Mouse (Mus musculus): ENCODE results near the gene Rnf157.
A peak's percentile ranks its signal among the peaks of the same experiment; 100 is the strongest.

The Rnf157 gene

DNA sequence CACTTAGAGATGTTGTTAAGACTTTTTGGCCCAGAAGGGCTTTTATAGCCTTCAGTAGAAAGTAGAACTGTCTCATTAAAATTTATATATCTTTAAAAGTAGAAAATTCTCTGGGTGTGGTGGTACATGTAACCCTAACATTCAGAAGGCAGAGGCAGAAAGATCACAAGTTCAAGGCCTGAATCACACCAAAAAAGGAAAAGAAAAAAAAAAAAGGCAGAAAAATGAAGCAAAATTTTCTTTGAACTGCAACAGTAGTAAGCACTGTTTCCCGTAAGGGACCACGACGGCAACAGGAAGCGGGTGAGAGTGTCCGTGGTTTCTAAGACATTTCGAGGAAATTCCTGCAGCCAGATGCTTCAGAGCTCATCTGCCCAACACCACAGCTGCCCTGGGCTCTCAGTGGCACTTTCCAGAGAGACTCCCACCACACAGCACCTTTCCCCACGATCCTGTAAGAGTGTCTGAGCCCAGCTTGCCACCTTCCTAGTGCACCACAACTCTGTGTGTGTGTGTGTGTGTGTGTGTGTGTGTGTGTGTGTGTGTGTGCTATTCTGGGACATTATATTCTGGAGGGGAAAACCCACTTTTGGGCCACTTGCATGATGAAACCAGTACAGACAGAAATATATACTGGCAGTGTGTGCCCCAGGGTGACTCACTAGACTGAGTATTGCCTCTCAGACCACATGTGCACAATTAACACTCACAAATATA lies 35.7 kb downstream of the Rnf157 start:
- no peak for DNase-seq

GRCm38 (mm10) chr11:116371894-116372450 lies 40.9 kb downstream of the Rnf157 start:
- no peak for DNase-seq

DNA sequence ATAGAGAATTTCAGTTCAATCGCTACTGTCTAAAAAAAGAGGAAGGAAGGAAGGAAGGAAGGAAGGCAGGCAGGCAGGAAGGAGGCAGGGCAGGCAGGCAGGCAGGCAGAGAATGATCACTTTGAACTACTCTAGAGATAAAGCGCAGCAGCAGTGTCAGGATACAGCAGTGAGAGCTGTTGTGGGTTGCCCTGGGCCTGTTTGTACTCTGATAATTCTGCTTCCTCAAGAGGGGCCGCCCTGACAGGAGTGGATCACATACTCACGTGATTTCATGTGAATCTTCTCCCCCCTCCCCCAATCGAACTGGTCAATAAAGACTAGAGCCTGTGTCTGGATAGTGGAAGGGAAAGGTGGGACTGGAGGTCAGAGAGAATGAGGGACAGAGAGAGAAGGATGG lies 43.2 kb downstream of the Rnf157 start:
- DNase-seq = no peak

GRCm38 (mm10) chr11:116369051-116369450 lies 43.8 kb downstream of the Rnf157 start:
- no peak for DNase-seq

DNA sequence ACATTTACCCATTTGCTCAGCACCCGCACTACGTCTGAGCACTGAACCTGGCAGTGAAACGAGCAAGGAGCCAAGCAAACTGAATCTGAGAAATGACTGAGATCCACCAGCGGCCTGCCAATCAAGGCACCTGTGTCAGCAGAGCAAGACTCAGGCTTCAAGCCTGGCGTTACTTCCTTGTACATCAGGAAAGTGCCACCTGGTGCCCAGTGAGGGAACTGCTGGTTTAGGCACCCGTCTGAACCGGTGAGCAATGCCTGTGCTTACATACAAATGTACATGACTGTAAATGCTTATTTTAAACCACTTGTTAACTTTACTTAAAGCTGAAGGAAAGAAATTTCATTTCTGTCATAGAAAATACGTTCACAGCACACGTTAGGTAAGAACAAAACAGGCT lies 44.7 kb downstream of the Rnf157 start:
- peak; percentile 75 for DNase-seq

DNA sequence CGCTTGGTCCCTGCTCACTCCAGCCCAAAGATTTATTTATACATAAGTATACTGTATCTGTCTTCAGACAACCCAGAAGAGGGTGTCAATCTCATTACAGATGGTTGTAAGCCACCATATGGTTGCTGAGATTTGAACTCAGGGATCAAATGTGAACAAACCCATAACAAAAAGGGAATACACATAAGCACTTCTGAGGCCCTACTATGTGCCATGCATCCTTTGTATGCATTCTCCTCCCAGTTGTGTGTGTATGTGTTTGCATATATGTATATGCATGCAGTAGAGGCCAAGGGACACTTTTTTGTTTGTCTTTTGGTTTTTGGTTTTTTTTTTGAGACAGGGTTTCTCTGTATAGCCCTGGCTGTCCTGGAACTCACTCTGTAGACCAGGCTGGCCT lies 46.2 kb downstream of the Rnf157 start:
- no peak for DNase-seq

GRCm38 (mm10) chr11:116366124-116366523 lies 46.7 kb downstream of the Rnf157 start:
- no peak for DNase-seq

DNA sequence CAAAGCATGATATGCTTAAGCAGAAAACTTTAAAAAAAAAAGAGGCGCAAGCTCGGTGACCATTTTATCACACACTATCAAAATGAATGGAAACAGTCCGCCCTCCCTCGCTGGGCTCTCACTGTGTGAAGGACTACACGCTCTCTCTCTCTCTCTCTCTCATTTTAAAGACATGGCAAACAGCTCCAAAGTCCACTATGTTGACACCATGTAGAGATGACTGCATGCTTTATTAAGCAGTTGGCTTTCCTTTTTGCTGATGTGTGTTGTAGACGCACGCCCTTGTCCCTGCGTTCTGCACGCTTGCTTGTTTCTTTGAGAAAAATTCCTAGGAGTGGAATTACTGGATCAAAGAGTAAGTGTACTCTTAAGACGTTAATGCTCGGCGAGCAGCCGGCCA lies 47.4 kb downstream of the Rnf157 start:
- DNase-seq = no peak

DNA sequence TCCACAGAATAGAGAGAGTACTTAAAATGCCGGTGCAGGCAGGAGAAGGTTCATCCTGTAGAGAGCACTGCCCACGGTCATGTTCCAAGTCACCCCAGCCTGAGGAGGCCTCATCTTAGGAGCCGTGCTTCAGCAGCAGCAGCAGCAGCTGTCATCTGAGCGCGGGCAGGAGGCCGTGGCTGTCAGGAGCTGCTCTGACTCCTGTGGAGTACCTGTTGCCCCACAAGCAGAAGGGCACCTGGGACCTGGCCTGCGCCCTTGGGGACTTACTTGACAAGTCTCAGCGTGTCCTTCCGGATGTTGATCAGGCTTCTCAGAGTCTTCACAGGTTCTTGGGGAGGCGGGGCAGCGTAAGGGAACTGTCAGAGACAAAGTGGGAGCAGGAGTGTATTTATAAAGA lies 50.8 kb downstream of the Rnf157 start:
- no peak for DNase-seq

GRCm38 (mm10) chr11:116360915-116361314 lies 51.9 kb downstream of the Rnf157 start:
- DNase-seq = peak; percentile 57

DNA sequence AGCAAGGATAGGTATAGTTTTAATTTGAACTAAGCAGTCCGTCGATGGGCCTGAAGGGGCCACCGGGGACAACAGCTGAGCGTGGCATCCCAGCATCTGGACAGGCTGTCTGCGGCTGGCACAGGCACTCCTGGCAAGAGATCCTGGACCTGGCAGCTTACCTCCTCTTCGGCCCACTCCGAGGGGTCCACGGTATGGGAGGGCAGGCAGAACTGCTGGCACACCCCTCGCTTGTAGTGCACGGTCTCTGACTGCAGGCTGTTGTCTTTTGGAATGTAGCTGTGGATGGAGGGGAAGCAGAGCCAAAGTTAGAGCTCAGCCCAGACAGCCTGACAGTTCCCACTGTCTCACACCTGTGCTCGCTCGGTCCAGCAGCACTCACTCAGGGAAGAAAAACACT lies 53.2 kb downstream of the Rnf157 start:
- no peak for DNase-seq

DNA sequence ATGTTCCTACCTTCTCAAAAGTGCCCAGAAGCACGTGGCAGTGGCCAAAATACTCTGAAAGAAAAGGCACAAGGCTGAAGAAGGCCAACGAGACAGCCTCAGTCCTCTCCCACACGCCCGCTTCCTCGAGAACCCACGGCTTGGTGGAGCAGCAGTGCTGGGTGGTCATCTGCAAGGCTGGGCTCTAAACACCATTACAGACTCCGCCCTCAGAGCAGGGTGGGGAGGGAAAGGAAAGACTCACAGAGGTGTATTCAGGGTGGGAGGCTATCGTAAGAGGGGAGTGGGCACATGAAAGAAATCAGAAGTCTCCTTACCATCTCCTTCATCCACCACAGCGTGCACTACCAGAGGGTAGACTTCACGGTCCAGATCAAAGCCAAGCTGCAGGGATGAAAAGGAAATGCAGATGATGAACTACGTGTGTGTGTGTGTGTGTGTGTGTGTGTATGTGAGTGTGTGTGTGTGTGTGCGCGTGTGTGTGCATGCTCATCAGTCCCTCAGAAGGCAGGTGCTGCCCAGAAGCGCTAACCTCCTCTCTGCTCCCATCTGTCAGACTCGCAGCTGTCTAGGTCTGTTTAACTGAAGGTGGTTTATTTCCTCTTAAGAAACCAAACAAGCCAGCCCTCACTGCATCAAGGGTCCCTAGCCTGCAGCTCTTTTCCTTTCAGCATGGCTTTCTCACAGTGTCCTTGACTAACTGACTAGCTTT lies 53.8 kb downstream of the Rnf157 start:
- no peak for DNase-seq

- no peak for DNase-seq
Observed at GRCm38 (mm10) chr11:116354521-116354920, 58.3 kb downstream of the Rnf157 start.

DNA sequence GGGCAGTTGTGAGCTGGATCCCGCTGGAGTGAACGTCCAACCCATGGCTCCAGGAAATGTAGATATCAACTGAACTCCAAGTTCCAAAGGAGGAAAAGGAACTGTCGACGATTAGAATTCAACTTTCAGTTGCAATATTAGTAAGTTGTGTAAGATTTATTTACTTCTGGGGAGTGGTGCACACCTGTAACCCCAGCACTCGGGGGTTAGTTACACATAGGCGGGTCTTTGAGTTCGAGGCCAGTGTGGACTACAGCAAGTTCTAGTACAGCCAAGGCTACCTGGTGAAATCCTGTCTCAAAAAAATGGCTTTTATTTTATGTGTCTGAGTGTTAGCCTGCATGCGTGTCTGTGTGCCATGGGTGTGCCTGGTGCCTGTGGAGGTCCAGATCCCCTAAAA lies 59.3 kb downstream of the Rnf157 start:
- DNase-seq = no peak

- no peak for DNase-seq
Observed at GRCm38 (mm10) chr11:116351294-116351693, 61.5 kb downstream of the Rnf157 start.

- DNase-seq = no peak
Observed at GRCm38 (mm10) chr11:116347955-116348354, 64.9 kb downstream of the Rnf157 start.

DNA sequence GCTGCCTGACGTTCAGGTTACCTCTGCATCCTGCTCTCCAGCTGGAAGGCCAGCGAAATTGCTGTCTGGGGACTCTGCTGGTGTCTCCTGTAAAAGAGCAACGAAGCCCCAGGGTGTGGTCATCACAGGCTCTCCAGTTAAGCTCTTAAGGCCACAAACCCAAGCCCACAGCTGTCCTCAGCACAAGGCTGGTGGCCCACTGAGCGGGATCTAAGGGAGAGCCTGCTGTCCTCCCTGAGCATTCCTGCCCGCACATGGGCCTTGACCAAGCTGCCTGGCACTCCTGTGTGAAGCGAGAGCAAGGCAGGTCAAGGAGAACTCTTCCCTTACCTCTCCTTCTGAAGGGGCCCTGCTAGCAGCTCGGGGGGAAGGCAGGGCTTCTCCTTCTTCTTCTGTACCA lies 65.8 kb downstream of the Rnf157 start:
- no peak for DNase-seq

DNA sequence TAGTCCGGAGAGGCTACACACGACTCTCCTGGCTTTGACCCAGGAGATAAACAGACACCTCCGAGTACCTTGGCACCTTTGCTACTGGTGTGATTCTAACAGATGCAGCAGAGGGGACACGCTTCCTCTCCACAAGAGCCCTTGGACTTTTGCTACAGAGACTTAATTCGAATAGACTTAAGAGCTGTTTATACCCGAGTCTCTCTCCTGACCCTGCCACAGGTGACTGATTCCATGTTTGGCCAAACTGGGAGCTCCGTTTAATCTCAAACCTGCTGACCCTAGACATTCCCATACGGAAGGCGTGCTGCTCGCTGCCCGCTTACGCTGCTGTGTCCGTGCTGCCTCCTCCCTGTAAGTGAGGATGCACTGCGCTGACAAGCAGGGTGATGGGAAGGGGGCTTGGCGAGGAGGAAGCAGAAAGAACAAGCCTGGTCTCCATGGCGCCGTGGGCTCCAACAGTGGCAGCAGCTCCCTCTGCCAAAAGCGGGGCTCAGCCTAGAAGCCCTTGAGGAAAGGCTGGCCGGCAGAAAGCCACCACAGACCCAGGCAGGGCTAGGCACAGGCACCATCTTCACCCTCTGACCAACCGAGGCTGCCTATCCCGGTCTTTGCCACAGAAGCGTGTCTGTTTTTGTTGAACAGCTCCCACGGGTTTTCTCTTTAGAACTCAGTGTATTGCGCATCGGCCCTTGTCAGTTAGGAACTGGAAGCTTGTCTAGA lies 70.6 kb downstream of the Rnf157 start:
- peak; percentile 22 for DNase-seq

DNA sequence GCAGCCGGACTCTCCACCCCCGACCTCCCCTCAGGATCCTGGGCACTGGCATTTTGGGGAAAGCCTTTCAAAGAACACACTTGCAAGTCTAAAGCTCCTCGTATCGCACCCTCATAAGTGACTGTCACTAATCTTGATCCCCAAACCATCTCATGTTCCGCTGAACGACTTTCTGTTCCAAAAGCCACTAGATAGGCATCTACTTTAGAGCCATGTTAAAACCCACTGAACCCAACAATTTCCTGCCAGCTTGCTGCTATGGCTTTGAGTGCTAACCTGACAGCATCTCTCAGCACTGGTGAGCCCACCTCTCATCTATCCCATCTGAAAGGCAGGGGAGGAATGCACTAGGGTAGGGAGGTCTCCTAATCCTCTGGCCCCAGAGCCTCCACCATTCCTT lies 75.3 kb downstream of the Rnf157 start:
- no peak for DNase-seq

- DNase-seq = no peak
Observed at GRCm38 (mm10) chr11:116337000-116337399, 75.8 kb downstream of the Rnf157 start.

DNA sequence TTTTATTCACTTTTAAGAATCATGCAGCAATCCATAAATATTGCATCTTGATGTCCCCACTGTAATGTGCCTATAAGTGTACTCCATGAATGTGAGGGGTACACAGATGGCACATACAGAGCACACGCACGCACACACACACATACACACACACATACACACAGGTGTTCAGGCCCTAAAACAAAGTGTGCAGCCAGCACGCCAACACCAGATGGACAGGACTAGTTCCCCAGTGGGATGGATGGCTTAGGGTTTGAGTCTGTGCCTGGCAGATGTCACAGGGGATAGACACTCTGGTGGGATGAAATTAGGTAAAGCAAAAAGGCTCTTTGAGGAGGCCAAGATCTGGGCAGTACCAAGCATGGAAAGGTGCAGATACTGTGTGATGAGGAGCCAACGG lies 76.4 kb downstream of the Rnf157 start:
- DNase-seq = no peak

- DNase-seq = peak; percentile 85
Observed at GRCm38 (mm10) chr11:116335244-116336036, 77.4 kb downstream of the Rnf157 start, which contains the start of gene Foxj1. Gene Foxj1, minus strand, starts transcription at chr11:116335399.

DNA sequence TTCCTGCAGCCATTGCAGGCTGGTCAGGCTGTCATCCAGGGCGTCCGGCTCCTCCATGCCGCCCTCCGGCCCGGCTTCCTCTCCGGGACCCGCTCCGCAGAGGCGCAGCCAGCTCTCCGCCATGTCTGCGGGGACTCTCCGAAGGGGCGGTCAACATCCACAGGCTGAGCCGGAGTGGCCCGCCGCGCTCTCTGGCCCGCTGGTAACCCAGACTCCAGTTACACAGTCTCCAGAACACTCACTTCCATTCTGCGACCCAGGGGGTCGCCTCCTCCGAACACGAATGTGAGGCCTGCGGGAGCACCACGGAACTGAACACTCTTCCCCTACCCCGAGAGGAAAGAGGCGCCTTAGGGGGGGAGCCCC lies 78.4 kb downstream of the Rnf157 start:
- no peak for DNase-seq
